Mouse (Mus musculus) R1 (cell line): ENCODE measurements at regions not wholly inside any gene's neighbourhood (a gene's known extent, or its start where the extent isn't known, plus 50 kb on each side); places are given as distances from the start of the nearest gene placed in this dataset.

Experiments used
- DNase-seq: peaks from one replicate; pipeline ENCODE4 v3.0.0-alpha.2; 2018; ENCODE audit warnings: low read depth, low spot score

- no peak for DNase-seq
Measured at GRCm38 (mm10) chr8:18536059-18536458, 442.0 kb downstream of the Defb40 start.

- no peak for DNase-seq
Measured at GRCm38 (mm10) chr8:18528120-18528519, 449.9 kb downstream of the Defb40 start.

- DNase-seq, result peak; percentile 24
Measured at GRCm38 (mm10) chr8:18512409-18512808, 465.6 kb downstream of the Defb40 start.

GRCm38 (mm10) chr8:18506158-18507022 lies 471.7 kb downstream of the Defb40 start:
- peak; percentile 22 for DNase-seq

- DNase-seq, result no peak
Measured at GRCm38 (mm10) chr8:18490620-18491019, 487.4 kb downstream of the Defb40 start.

GRCm38 (mm10) chr8:18480081-18480480 lies 498.0 kb downstream of the Defb40 start:
- DNase-seq, result peak; percentile 99

- DNase-seq, result no peak
Measured at GRCm38 (mm10) chr8:18478166-18478565, 499.9 kb downstream of the Defb40 start.

GRCm38 (mm10) chr8:18467511-18467910 lies 510.5 kb downstream of the Defb40 start:
- no peak for DNase-seq

GRCm38 (mm10) chr8:18460609-18461008 lies 517.4 kb downstream of the Defb40 start:
- DNase-seq, result peak; percentile 61

GRCm38 (mm10) chr8:18457470-18457869 lies 520.6 kb downstream of the Defb40 start:
- DNase-seq, result no peak

- DNase-seq, result no peak
Measured at GRCm38 (mm10) chr8:18449015-18449414, 529.0 kb downstream of the Defb40 start.

GRCm38 (mm10) chr8:18442212-18442611 lies 535.8 kb downstream of the Defb40 start:
- peak; percentile 51 for DNase-seq

- DNase-seq, result no peak
Measured at GRCm38 (mm10) chr8:18422846-18423245, 555.2 kb downstream of the Defb40 start.

- DNase-seq, result no peak
Measured at GRCm38 (mm10) chr8:18412470-18412869, 565.6 kb downstream of the Defb40 start.

GRCm38 (mm10) chr8:18406446-18406845 lies 571.6 kb downstream of the Defb40 start:
- peak; percentile 47 for DNase-seq

GRCm38 (mm10) chr8:18388353-18388752 lies 589.7 kb downstream of the Defb40 start:
- peak; percentile 57 for DNase-seq

GRCm38 (mm10) chr8:18381615-18382178 lies 596.4 kb downstream of the Defb40 start:
- peak; percentile 7 for DNase-seq

GRCm38 (mm10) chr8:18348716-18349115 lies 629.3 kb downstream of the Defb40 start:
- no peak for DNase-seq

GRCm38 (mm10) chr8:18346248-18346647 lies 631.8 kb downstream of the Defb40 start:
- DNase-seq, result no peak

- peak; percentile 60 for DNase-seq
Measured at GRCm38 (mm10) chr8:18345322-18345721, 632.7 kb downstream of the Defb40 start.

- DNase-seq, result no peak
Measured at GRCm38 (mm10) chr8:18344838-18345237, 633.2 kb downstream of the Defb40 start.

- DNase-seq, result no peak
Measured at GRCm38 (mm10) chr8:18335576-18335975, 642.5 kb downstream of the Defb40 start.

- no peak for DNase-seq
Measured at GRCm38 (mm10) chr8:18328521-18328920, 649.5 kb downstream of the Defb40 start.
